Mouse (Mus musculus) heart, embryonic 14.5 days (tissue): Measurements from ENCODE around the gene Nmnat2. TPM values are rescaled to one million over a fixed set of nuclear protein-coding genes. Genes with fewer than 3 reads are reported as not detected.

Experiments
- ATAC-seq: fragments of 200-750 bp; cut with Nextera tagmentation; 2 replicates; pipeline ENCODE4 v1.8.0; 2017; ENCODE audit warnings: low read depth, moderate TSS enrichment; ENCODE audit not compliant: insufficient number of reproducible peaks, insufficient read depth, low FRiP score
- H3K27ac ChIP-seq, 2 experiments: fragments of 200-500 bp in 1 of 2; fragments of 300-500 bp in 1 of 2; sonication (generic) in 1 of 2; replicated peaks in 1 of 2; 2 replicates each; pipeline ENCODE4 v1.5.1; 2012 to 2014; ENCODE audit warnings: low read depth in 2 of 2, low read length in 2 of 2, control low read depth in 1 of 2, mild to moderate bottlenecking in 1 of 2, mixed read lengths in 1 of 2; ENCODE audit not compliant: control insufficient read depth in 1 of 2, insufficient read depth in 1 of 2
- H3K27me3 ChIP-seq: fragments of 300-500 bp; sonication (generic); 2 replicates; pipeline ENCODE4 v1.6.1; 2014; ENCODE audit warnings: mild to moderate bottlenecking, low read length, control low read depth; ENCODE audit not compliant: control insufficient read depth, insufficient read depth
- H3K36me3 ChIP-seq: fragments of 300-500 bp; sonication (generic); 2 replicates; pipeline ENCODE4 v1.6.1; 2014; ENCODE audit warnings: mild to moderate bottlenecking, control low read depth, low read length, mixed read lengths; ENCODE audit not compliant: control insufficient read depth, insufficient read depth
- H3K4me1 ChIP-seq, 2 experiments: fragments of 200-500 bp in 1 of 2; fragments of 300-500 bp in 1 of 2; sonication (generic) in 1 of 2; 2 replicates each; pipeline ENCODE4 v1.6.1; 2012 to 2014; ENCODE audit warnings: low read length in 2 of 2, control low read depth in 1 of 2, mixed read lengths in 1 of 2; ENCODE audit not compliant: control insufficient read depth in 2 of 2, insufficient read depth in 2 of 2
- H3K4me2 ChIP-seq: fragments of 300-500 bp; sonication (generic); 2 replicates; pipeline ENCODE4 v1.6.1; 2014; ENCODE audit warnings: mild to moderate bottlenecking, low read length
- H3K4me3 ChIP-seq, 2 experiments: fragments of 200-500 bp in 1 of 2; fragments of 300-500 bp in 1 of 2; sonication (generic) in 1 of 2; 2 replicates each; pipeline ENCODE4 v1.5.1; 2012 to 2014; ENCODE audit warnings: low read length in 2 of 2, mild to moderate bottlenecking in 2 of 2, control low read depth in 1 of 2, low read depth in 1 of 2, moderate library complexity in 1 of 2; ENCODE audit not compliant: control insufficient read depth in 1 of 2, insufficient read depth in 1 of 2
- H3K9ac ChIP-seq: fragments of 300-500 bp; sonication (generic); 2 replicates; pipeline ENCODE4 v1.6.1; 2014; ENCODE audit warnings: mild to moderate bottlenecking, low read length
- H3K9me3 ChIP-seq: fragments of 300-500 bp; sonication (generic); 2 replicates; pipeline ENCODE4 v1.6.1; 2016; ENCODE audit warnings: low read length, control low read depth; ENCODE audit not compliant: control insufficient read depth
- WGBS: fragments of 180-500 bp; shearing (Covaris S2); extraction: QIAGEN DNeasy Blood & Tissue Kit; methylation state at CpG from one replicate; pipeline ENCODE4 v1.1.7; 2014; 5-methylcytosine and 5-hydroxymethylcytosine counted together
- polyA plus RNA-seq: library from polyadenylated mRNA; unstranded; fragments of >200 nt; fragmentation: Nextera tagmentation; extraction: Ambion mirVana; gene quantifications from 2 replicates; pipeline ENCODE4 v1.2.1, GENCODE M21; 2014

Nmnat2 gene
- polyA plus RNA-seq, 1 experiment from 2014 or later, result 1.1 TPM

- no peak overlapping the region for H3K27ac ChIP-seq
- H3K4me3 ChIP-seq, result no peak overlapping the region
- H3K36me3 ChIP-seq, result peaks cover 7% of the 10 kb centered on the region; the same call in 1 of the 2 replicates
- peaks cover 6 to 9% of the 10 kb centered on the region in 2 experiments; a peak in 2 of 4 replicates for H3K4me1 ChIP-seq
- 77% methylated on average over 4 of the region's 4 CpGs for WGBS
- no peak for ATAC-seq
- H3K27me3 ChIP-seq, result no peaks in the 10 kb centered on the region
- no peaks in the 10 kb centered on the region for H3K9me3 ChIP-seq
- H3K9ac ChIP-seq, result no peak overlapping the region
- H3K4me2 ChIP-seq, result no peak overlapping the region
These were observed 168.0 kb downstream of the Nmnat2 start for GRCm38 (mm10) chr1:153122764-153123163.

- peaks cover 11 to 17% of the 10 kb centered on the region in 2 experiments for H3K4me1 ChIP-seq
- 74% methylated on average over 5 of the region's 5 CpGs for WGBS
- ATAC-seq, result no peak
These were observed 169.7 kb downstream of the Nmnat2 start for GRCm38 (mm10) chr1:153124502-153124901.

GRCm38 (mm10) chr1:153125287-153126275 lies 170.8 kb downstream of the Nmnat2 start:
- WGBS, result 78% methylated on average over 8 of the region's 8 CpGs

More at GRCm38 (mm10) chr1:153124502-153124901, 169.7 kb downstream of the Nmnat2 start:
- no peak overlapping the region for H3K9ac ChIP-seq
- H3K9me3 ChIP-seq, result no peaks in the 10 kb centered on the region
- no peak overlapping the region for H3K27ac ChIP-seq
- H3K4me2 ChIP-seq, result no peak overlapping the region
- H3K4me3 ChIP-seq, result no peak overlapping the region
- no peaks in the 10 kb centered on the region for H3K27me3 ChIP-seq
- peaks cover 7% of the 10 kb centered on the region; the same call in 1 of the 2 replicates for H3K36me3 ChIP-seq

GRCm38 (mm10) chr1:153126491-153127381 lies 171.9 kb downstream of the Nmnat2 start:
- Histone ChIP-seq H3K4me1 (peaks cover 29 to 30% of the 10 kb centered on the region in 2 experiments), H3K4me2 (no peak overlapping the region), H3K27me3 (no peaks in the 10 kb centered on the region), H3K27ac (peak overlapping the region; percentile 39 to 52; a peak in 3 of 4 replicates), H3K9me3 (no peaks in the 10 kb centered on the region), H3K9ac (no peak overlapping the region), H3K36me3 (peaks cover 7% of the 10 kb centered on the region; the same call in 1 of the 2 replicates), H3K4me3 (no peak overlapping the region)
- ATAC-seq, result no peak
- 56% methylated on average over 15 of the region's 15 CpGs for WGBS

More at GRCm38 (mm10) chr1:153125287-153126275, 170.8 kb downstream of the Nmnat2 start:
- no peaks in the 10 kb centered on the region for H3K27me3 ChIP-seq
- no peak overlapping the region for H3K9ac ChIP-seq
- no peak overlapping the region for H3K4me2 ChIP-seq
- H3K4me1 ChIP-seq, result peaks cover 21 to 25% of the 10 kb centered on the region in 2 experiments
- H3K9me3 ChIP-seq, result no peaks in the 10 kb centered on the region
- no peak overlapping the region for H3K4me3 ChIP-seq
- no peak for ATAC-seq
- H3K36me3 ChIP-seq, result peaks cover 7% of the 10 kb centered on the region; the same call in 1 of the 2 replicates
- H3K27ac ChIP-seq, result peak overlapping the region; percentile 39 to 52; a peak in 2 of 4 replicates

- H3K27ac ChIP-seq, result no peak overlapping the region
- no peaks in the 10 kb centered on the region for H3K9me3 ChIP-seq
- H3K27me3 ChIP-seq, result no peaks in the 10 kb centered on the region
- H3K36me3 ChIP-seq, result peaks cover 7% of the 10 kb centered on the region; the same call in 1 of the 2 replicates
- peaks cover 29 to 34% of the 10 kb centered on the region in 2 experiments for H3K4me1 ChIP-seq
- WGBS, result 42% methylated on average over 4 of the region's 4 CpGs
- H3K9ac ChIP-seq, result no peak overlapping the region
- H3K4me3 ChIP-seq, result no peak overlapping the region
- ATAC-seq, result no peak
- no peak overlapping the region for H3K4me2 ChIP-seq
These were observed 172.8 kb downstream of the Nmnat2 start for GRCm38 (mm10) chr1:153127622-153128021.

- H3K27me3 ChIP-seq, result no peaks in the 10 kb centered on the region
- no peaks in the 10 kb centered on the region for H3K9me3 ChIP-seq
- no peak overlapping the region for H3K9ac ChIP-seq
- 70% methylated on average over 8 of the region's 8 CpGs for WGBS
- ATAC-seq, result no peak
- peaks cover 3% of the 10 kb centered on the region; the same call in 1 of the 2 replicates for H3K36me3 ChIP-seq
- H3K4me1 ChIP-seq, result peaks cover 35 to 40% of the 10 kb centered on the region in 2 experiments
- no peak overlapping the region for H3K4me3 ChIP-seq
- H3K4me2 ChIP-seq, result no peak overlapping the region
- H3K27ac ChIP-seq, result no peak overlapping the region
These were observed 174.0 kb downstream of the Nmnat2 start for GRCm38 (mm10) chr1:153128780-153129179.
